Mouse (Mus musculus): Measurements from ENCODE around the gene Csad. TPM values are rescaled to one million over a fixed set of nuclear protein-coding genes. Genes with fewer than 3 reads are reported as not detected.

The Csad gene
- total and polyA plus RNA-seq, 2 experiments from 2014 or later = 27.7 to 64.7 TPM

DNA sequence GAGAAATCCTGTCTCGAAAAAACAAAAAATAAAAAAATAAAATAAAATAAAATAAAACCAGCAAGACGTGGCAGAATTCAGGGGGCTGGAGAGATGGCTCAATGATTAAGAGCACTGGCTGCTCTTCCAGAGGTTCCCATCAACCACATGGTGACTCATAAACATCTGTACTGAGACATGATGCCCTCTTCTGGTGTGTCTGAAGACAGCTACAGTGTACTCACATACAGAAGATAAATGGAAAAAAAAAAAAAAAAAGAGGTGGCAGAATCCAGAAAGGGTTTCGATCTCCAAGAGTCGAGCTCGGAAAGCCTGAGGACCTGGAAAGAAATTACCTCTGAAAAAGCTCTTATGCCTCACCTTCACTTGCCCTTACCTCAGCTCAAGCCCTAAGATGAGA, 63.4 kb downstream of the Csad start:
- no peaks in the 10 kb centered on the region for H3K36me3 ChIP-seq (replicated peaks; ENCODE audit: control insufficient read depth, insufficient read depth, low read length)
- H3K4me1 ChIP-seq (ENCODE audit: control insufficient read depth, insufficient read depth) = peaks cover 7% of the 10 kb centered on the region
- WGBS = 82% methylated on average over 5 of the region's 5 CpGs
- DNase-seq (ENCODE audit: low spot score) (no peak), ATAC-seq (ENCODE audit: insufficient read depth, low read depth) (no peak)
- no peak overlapping the region for H3K9ac ChIP-seq (replicated peaks; ENCODE audit: low read depth, low read length)
- H3K27ac ChIP-seq (ENCODE audit: low read depth) = no peak overlapping the region
- H3K9me3 ChIP-seq (replicated peaks; ENCODE audit: control insufficient read depth, low read length) = no peaks in the 10 kb centered on the region
- H3K4me3 ChIP-seq (ENCODE audit: low read depth, low read length) = no peak overlapping the region
- H3K27me3 ChIP-seq (ENCODE audit: control insufficient read depth, insufficient read depth, low read length) = peaks cover 23% of the 10 kb centered on the region
- no peak for TF ChIP-seq CTCF (IDR thresholded peaks at IDR 0.05; ENCODE audit: low read depth)
- TF ChIP-seq EP300 (IDR thresholded peaks at IDR 0.05; ENCODE audit: low read depth) = no peak
- no peak overlapping the region for H3K4me2 ChIP-seq (ENCODE audit: low read depth, low read length)

DNA sequence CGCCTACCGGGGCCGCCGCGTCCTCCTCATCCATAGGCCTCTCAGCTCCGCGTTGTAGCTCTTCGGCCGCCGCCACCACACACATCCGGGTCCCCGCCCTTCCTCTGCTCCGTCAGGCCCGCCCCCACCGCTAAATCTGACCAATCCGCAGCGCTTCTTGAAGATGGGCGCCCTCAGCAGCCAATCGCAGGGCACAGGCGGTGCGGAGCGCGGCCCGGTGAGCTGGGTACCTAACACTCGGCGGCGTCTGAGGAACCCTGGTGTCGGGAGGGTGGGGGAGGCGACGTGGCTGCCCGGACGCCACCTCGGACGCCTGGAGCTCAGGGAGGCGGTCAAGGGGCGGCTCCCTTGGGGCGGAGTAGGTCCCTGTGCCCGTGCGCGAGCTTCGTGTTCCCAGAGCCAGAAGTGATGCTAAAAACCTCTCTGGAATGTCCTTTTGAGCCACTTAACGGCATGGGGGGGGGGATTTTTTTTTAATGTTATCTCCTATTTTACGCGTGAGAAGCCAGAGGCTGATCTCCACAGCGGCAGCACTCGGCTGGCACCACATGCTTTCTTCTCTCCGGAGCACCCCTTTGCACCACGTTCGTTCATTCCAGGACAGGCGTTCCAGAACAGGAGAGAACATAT, 68.3 kb downstream of the Csad start, which contains the start of gene Spryd3:
Gene Spryd3, minus strand, starts transcription at position 106 of the 630 bp plus-strand sequence.
- H3K27me3 ChIP-seq (ENCODE audit: control insufficient read depth, insufficient read depth, low read length) = no peaks in the 10 kb centered on the region
- peak within 1 kb of the TSS; percentile 88 for H3K4me3 ChIP-seq (ENCODE audit: low read depth, low read length)
- peak within 1 kb of the TSS; percentile 90 for H3K4me2 ChIP-seq (ENCODE audit: low read depth, low read length)
- peaks cover 10% of the 10 kb centered on the region for H3K4me1 ChIP-seq (ENCODE audit: control insufficient read depth, insufficient read depth)
- under 1% methylated on average over 50 of the region's 50 CpGs for WGBS
- peak within 1 kb of the TSS; percentile 27 for H3K27ac ChIP-seq (ENCODE audit: low read depth)
- DNase-seq (ENCODE audit: low spot score) (peak; percentile 92), ATAC-seq (ENCODE audit: insufficient read depth, low read depth) (peak; percentile 100)
- H3K36me3 ChIP-seq (replicated peaks; ENCODE audit: control insufficient read depth, insufficient read depth, low read length) = peaks cover 18% of the 10 kb centered on the region
- TF ChIP-seq EP300 (IDR thresholded peaks at IDR 0.05; ENCODE audit: low read depth) (peak; percentile 42; the same call in 1 of the 2 replicates), CTCF (IDR thresholded peaks at IDR 0.05; ENCODE audit: low read depth) (no peak)
- no peaks in the 10 kb centered on the region for H3K9me3 ChIP-seq (replicated peaks; ENCODE audit: control insufficient read depth, low read length)
- H3K9ac ChIP-seq (replicated peaks; ENCODE audit: low read depth, low read length) = peak within 1 kb of the TSS; percentile 87

DNA sequence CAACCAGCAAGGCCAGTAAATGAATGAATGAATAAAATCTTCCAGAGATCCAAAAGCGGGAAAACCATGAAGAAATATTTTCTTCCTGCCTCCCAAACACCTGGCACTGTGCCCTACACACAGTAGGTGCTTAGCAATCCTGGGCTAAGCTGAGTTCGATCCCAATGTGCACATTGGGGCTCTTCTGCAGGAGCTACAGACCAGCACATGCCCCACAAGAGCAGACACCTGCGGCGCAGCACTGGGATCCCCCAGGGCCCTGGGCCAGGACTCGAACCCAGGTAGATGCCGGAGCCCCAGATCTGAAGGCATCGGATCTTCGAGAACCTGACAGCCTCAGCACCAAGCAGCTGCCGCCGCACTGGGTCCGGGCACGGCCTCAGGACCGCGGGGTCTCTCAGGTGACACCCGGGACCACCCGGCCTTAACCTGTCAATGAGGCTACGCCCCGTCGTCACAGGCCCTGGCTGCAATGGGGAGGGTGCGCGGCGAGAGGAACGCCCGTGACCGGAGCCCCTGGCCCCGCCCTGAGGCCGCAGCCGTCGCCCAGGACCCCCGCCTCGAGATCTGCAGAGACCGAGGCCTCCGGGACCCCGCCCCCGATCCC, 68.9 kb downstream of the Csad start:
- WGBS = 2% methylated on average over 33 of the region's 35 CpGs
- H3K9me3 ChIP-seq (replicated peaks; ENCODE audit: control insufficient read depth, low read length) = no peaks in the 10 kb centered on the region
- peak overlapping the region; percentile 27 for H3K27ac ChIP-seq (ENCODE audit: low read depth)
- H3K36me3 ChIP-seq (replicated peaks; ENCODE audit: control insufficient read depth, insufficient read depth, low read length) = peaks cover 23% of the 10 kb centered on the region
- peak overlapping the region; percentile 90 for H3K4me2 ChIP-seq (ENCODE audit: low read depth, low read length)
- H3K27me3 ChIP-seq (ENCODE audit: control insufficient read depth, insufficient read depth, low read length) = no peaks in the 10 kb centered on the region
- H3K4me1 ChIP-seq (ENCODE audit: control insufficient read depth, insufficient read depth) = peaks cover 10% of the 10 kb centered on the region
- TF ChIP-seq EP300 (IDR thresholded peaks at IDR 0.05; ENCODE audit: low read depth) (no peak), CTCF (IDR thresholded peaks at IDR 0.05; ENCODE audit: low read depth) (no peak)
- H3K4me3 ChIP-seq (ENCODE audit: low read depth, low read length) = peak overlapping the region; percentile 88
- DNase-seq (ENCODE audit: low spot score) = no peak
- peak; percentile 42 for ATAC-seq (ENCODE audit: insufficient read depth, low read depth)
- peak overlapping the region; percentile 87 for H3K9ac ChIP-seq (replicated peaks; ENCODE audit: low read depth, low read length)

DNA sequence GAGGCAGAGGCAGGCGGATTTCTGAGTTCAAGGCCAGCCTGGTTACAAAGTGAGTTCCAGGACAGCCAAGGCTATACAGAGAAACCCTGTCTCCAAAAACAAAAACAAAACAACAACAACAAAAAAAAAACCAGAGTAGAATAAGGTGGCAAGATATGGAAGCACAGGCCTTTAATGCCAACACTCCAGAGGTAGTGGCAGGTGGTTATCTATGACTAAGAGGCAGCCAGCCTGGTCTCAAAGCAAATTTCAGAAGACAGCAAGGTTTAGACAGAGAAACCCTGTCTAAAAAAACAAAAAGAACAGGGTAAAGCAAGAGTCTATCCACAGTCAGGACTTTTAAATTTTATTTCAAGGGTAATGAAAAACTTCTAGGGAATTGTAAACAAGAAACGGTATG, 69.8 kb downstream of the Csad start:
- ATAC-seq (ENCODE audit: insufficient read depth, low read depth) (no peak), DNase-seq (ENCODE audit: low spot score) (no peak)
- no peaks in the 10 kb centered on the region for H3K9me3 ChIP-seq (replicated peaks; ENCODE audit: control insufficient read depth, low read length)
- no peak overlapping the region for H3K9ac ChIP-seq (replicated peaks; ENCODE audit: low read depth, low read length)
- WGBS = 85% methylated on average over 2 of the region's 2 CpGs
- H3K27ac ChIP-seq (ENCODE audit: low read depth) = no peak overlapping the region
- H3K4me3 ChIP-seq (ENCODE audit: low read depth, low read length) = no peak overlapping the region
- H3K36me3 ChIP-seq (replicated peaks; ENCODE audit: control insufficient read depth, insufficient read depth, low read length) = peaks cover 32% of the 10 kb centered on the region
- no peaks in the 10 kb centered on the region for H3K27me3 ChIP-seq (ENCODE audit: control insufficient read depth, insufficient read depth, low read length)
- no peak for TF ChIP-seq CTCF (IDR thresholded peaks at IDR 0.05; ENCODE audit: low read depth)
- H3K4me1 ChIP-seq (ENCODE audit: control insufficient read depth, insufficient read depth) = peaks cover 10% of the 10 kb centered on the region
- H3K4me2 ChIP-seq (ENCODE audit: low read depth, low read length) = no peak overlapping the region

DNA sequence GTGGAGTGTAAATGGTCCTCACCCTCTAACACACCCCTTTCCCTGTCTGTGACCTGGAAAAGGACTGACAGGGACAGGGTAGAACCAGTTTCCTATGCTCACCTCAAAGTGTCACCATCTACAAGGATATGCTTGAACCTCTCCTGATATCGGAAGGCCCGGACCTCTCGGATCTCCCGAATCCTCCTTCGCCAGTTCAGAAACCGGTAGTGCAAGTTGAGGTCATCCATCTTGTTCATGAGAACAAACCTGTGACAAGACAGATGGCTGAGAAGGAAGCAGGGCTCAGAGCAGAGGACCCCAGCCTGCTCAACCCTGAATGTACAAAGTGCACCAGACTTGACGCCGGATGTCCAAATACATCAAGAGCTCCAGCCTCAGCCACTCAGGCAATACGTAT, 71.2 kb downstream of the Csad start:
- H3K36me3 ChIP-seq (replicated peaks; ENCODE audit: control insufficient read depth, insufficient read depth, low read length) = peaks cover 46% of the 10 kb centered on the region
- ATAC-seq (ENCODE audit: insufficient read depth, low read depth) (no peak), DNase-seq (ENCODE audit: low spot score) (no peak)
- H3K4me1 ChIP-seq (ENCODE audit: control insufficient read depth, insufficient read depth) = peaks cover 10% of the 10 kb centered on the region
- 90% methylated on average over 9 of the region's 9 CpGs for WGBS
- no peak for TF ChIP-seq EP300 (IDR thresholded peaks at IDR 0.05; ENCODE audit: low read depth)
- TF ChIP-seq CTCF (IDR thresholded peaks at IDR 0.05; ENCODE audit: low read depth) = no peak
- no peak overlapping the region for H3K4me2 ChIP-seq (ENCODE audit: low read depth, low read length)
- no peak overlapping the region for H3K27ac ChIP-seq (ENCODE audit: low read depth)
- H3K9ac ChIP-seq (replicated peaks; ENCODE audit: low read depth, low read length) = no peak overlapping the region
- H3K4me3 ChIP-seq (ENCODE audit: low read depth, low read length) = no peak overlapping the region
- no peaks in the 10 kb centered on the region for H3K9me3 ChIP-seq (replicated peaks; ENCODE audit: control insufficient read depth, low read length)
- H3K27me3 ChIP-seq (ENCODE audit: control insufficient read depth, insufficient read depth, low read length) = no peaks in the 10 kb centered on the region

Other genes starting within 250 kb of the Csad start
- 19.0 and 110 TPM in 2 replicates for gene Krt8, start 200.2 kb downstream of the Csad start, total RNA-seq (2014; rRNA removed; ENCODE audit: low replicate concordance)
- 7.2 and 10.0 TPM in 2 replicates for gene Krt8, start 200.2 kb downstream of the Csad start, polyA plus RNA-seq (2015; fragmentation: Nextera tagmentation; extraction: Ambion mirVana)
- 12.9 and 75.9 TPM in 2 replicates for gene Krt18, start 176.5 kb downstream of the Csad start, total RNA-seq (2014; rRNA removed; ENCODE audit: low replicate concordance)
- gene Krt18, start 176.5 kb downstream of the Csad start, polyA plus RNA-seq (2015; fragmentation: Nextera tagmentation; extraction: Ambion mirVana) = 15.0 and 15.3 TPM in 2 replicates
- gene Eif4b, start 131.0 kb downstream of the Csad start, total RNA-seq (2014; rRNA removed; ENCODE audit: low replicate concordance) = 109 and 110 TPM in 2 replicates
- gene Eif4b, start 131.0 kb downstream of the Csad start, polyA plus RNA-seq (2015; fragmentation: Nextera tagmentation; extraction: Ambion mirVana) = 40.6 and 46.0 TPM in 2 replicates
- gene Tns2, start 104.3 kb downstream of the Csad start, total RNA-seq (2014; rRNA removed; ENCODE audit: low replicate concordance) = 40.3 and 57.9 TPM in 2 replicates
- gene Tns2, start 104.3 kb downstream of the Csad start, polyA plus RNA-seq (2015; fragmentation: Nextera tagmentation; extraction: Ambion mirVana) = 21.9 and 24.6 TPM in 2 replicates
- 20.0 and 22.8 TPM in 2 replicates for gene Spryd3, start 68.5 kb downstream of the Csad start, total RNA-seq (2014; rRNA removed; ENCODE audit: low replicate concordance)
- gene Spryd3, start 68.5 kb downstream of the Csad start, polyA plus RNA-seq (2015; fragmentation: Nextera tagmentation; extraction: Ambion mirVana) = 15.1 and 16.0 TPM in 2 replicates
- gene Igfbp6, start 60.4 kb downstream of the Csad start, total RNA-seq (2014; rRNA removed; ENCODE audit: low replicate concordance) = 30.5 and 35.4 TPM in 2 replicates
- gene Igfbp6, start 60.4 kb downstream of the Csad start, polyA plus RNA-seq (2015; fragmentation: Nextera tagmentation; extraction: Ambion mirVana) = 24.0 and 24.2 TPM in 2 replicates
- 1.7 TPM in 1 of 2 replicates, not detected in the other for gene Soat2, start 54.2 kb downstream of the Csad start, total RNA-seq (2014; rRNA removed; ENCODE audit: low replicate concordance)
- 0.08 and 0.14 TPM in 2 replicates for gene Soat2, start 54.2 kb downstream of the Csad start, polyA plus RNA-seq (2015; fragmentation: Nextera tagmentation; extraction: Ambion mirVana)
- 31.1 and 38.4 TPM in 2 replicates for gene Zfp740, start 1.5 kb downstream of the Csad start, total RNA-seq (2014; rRNA removed; ENCODE audit: low replicate concordance)
- 17.7 and 18.8 TPM in 2 replicates for gene Zfp740, start 1.5 kb downstream of the Csad start, polyA plus RNA-seq (2015; fragmentation: Nextera tagmentation; extraction: Ambion mirVana)
- gene Itgb7, start 27.2 kb upstream of the Csad start, total RNA-seq (2014; rRNA removed; ENCODE audit: low replicate concordance) = 0.23 and 1.1 TPM in 2 replicates
- 0.79 and 0.92 TPM in 2 replicates for gene Itgb7, start 27.2 kb upstream of the Csad start, polyA plus RNA-seq (2015; fragmentation: Nextera tagmentation; extraction: Ambion mirVana)
- gene Rarg, start 52.8 kb upstream of the Csad start, total RNA-seq (2014; rRNA removed; ENCODE audit: low replicate concordance) = 8.9 and 9.7 TPM in 2 replicates
- 5.4 and 6.0 TPM in 2 replicates for gene Rarg, start 52.8 kb upstream of the Csad start, polyA plus RNA-seq (2015; fragmentation: Nextera tagmentation; extraction: Ambion mirVana)
- not detected in 2 replicates for gene Gm9918, start 65.8 kb upstream of the Csad start, total RNA-seq (2014; rRNA removed; ENCODE audit: low replicate concordance)
- not detected in 2 replicates for gene Gm9918, start 65.8 kb upstream of the Csad start, polyA plus RNA-seq (2015; fragmentation: Nextera tagmentation; extraction: Ambion mirVana)
- gene Mfsd5, start 74.7 kb upstream of the Csad start, total RNA-seq (2014; rRNA removed; ENCODE audit: low replicate concordance) = 35.6 and 53.5 TPM in 2 replicates
- gene Mfsd5, start 74.7 kb upstream of the Csad start, polyA plus RNA-seq (2015; fragmentation: Nextera tagmentation; extraction: Ambion mirVana) = 31.4 and 34.1 TPM in 2 replicates
- 11.6 and 15.3 TPM in 2 replicates for gene Espl1, start 91.5 kb upstream of the Csad start, total RNA-seq (2014; rRNA removed; ENCODE audit: low replicate concordance)
- 2.3 and 3.7 TPM in 2 replicates for gene Espl1, start 91.5 kb upstream of the Csad start, polyA plus RNA-seq (2015; fragmentation: Nextera tagmentation; extraction: Ambion mirVana)
- gene Pfdn5, start 121.4 kb upstream of the Csad start, total RNA-seq (2014; rRNA removed; ENCODE audit: low replicate concordance) = 90.7 and 148 TPM in 2 replicates
- 344 and 362 TPM in 2 replicates for gene Pfdn5, start 121.4 kb upstream of the Csad start, polyA plus RNA-seq (2015; fragmentation: Nextera tagmentation; extraction: Ambion mirVana)
- 35.6 and 60.5 TPM in 2 replicates for gene Myg1, start 127.0 kb upstream of the Csad start, total RNA-seq (2014; rRNA removed; ENCODE audit: low replicate concordance)
- gene Myg1, start 127.0 kb upstream of the Csad start, polyA plus RNA-seq (2015; fragmentation: Nextera tagmentation; extraction: Ambion mirVana) = 39.0 and 41.1 TPM in 2 replicates
- gene Aaas, start 146.0 kb upstream of the Csad start, total RNA-seq (2014; rRNA removed; ENCODE audit: low replicate concordance) = 25.9 and 59.6 TPM in 2 replicates
- gene Aaas, start 146.0 kb upstream of the Csad start, polyA plus RNA-seq (2015; fragmentation: Nextera tagmentation; extraction: Ambion mirVana) = 18.8 and 20.4 TPM in 2 replicates
- not detected in 2 replicates for gene Sp7, start 162.5 kb upstream of the Csad start, total RNA-seq (2014; rRNA removed; ENCODE audit: low replicate concordance)
- gene Sp7, start 162.5 kb upstream of the Csad start, polyA plus RNA-seq (2015; fragmentation: Nextera tagmentation; extraction: Ambion mirVana) = not detected in 2 replicates
- 32.1 and 32.6 TPM in 2 replicates for gene Sp1, start 201.4 kb upstream of the Csad start, total RNA-seq (2014; rRNA removed; ENCODE audit: low replicate concordance)
- gene Sp1, start 201.4 kb upstream of the Csad start, polyA plus RNA-seq (2015; fragmentation: Nextera tagmentation; extraction: Ambion mirVana) = 3.0 and 3.1 TPM in 2 replicates
- gene Amhr2, start 240.6 kb upstream of the Csad start, total RNA-seq (2014; rRNA removed; ENCODE audit: low replicate concordance) = 0.19 and 0.81 TPM in 2 replicates
- 0.75 and 1.9 TPM in 2 replicates for gene Amhr2, start 240.6 kb upstream of the Csad start, polyA plus RNA-seq (2015; fragmentation: Nextera tagmentation; extraction: Ambion mirVana)